Mouse (Mus musculus) heart, adult 2 months (tissue): ENCODE results near the gene Arhgap29.

Experiments
- CTCF ChIP-seq: fragments of 200-600 bp; IDR thresholded peaks from 2 replicates; pipeline ENCODE4 v1.8.1; 2022; ENCODE audit warnings: antibody characterized with exemption, mild to moderate bottlenecking, moderate library complexity
- EP300 ChIP-seq: fragments of 200-500 bp; IDR thresholded peaks from 2 replicates; pipeline ENCODE4 v1.6.1; 2011; ENCODE audit warnings: low read depth, low read length, control low read depth; ENCODE audit not compliant: insufficient read depth
- POLR2A ChIP-seq: fragments of 200-500 bp; IDR thresholded peaks from 2 replicates; pipeline ENCODE4 v1.6.1; 2011; ENCODE audit warnings: mild to moderate bottlenecking, low read depth, low read length, control low read depth; ENCODE audit not compliant: insufficient read depth

GRCm38 (mm10) chr3:121916802-121917532 lies 35.4 kb upstream of the Arhgap29 start:
- TF ChIP-seq CTCF: no peak
- TF ChIP-seq EP300: no peak
- no peak for TF ChIP-seq POLR2A
